Mouse (Mus musculus) embryonic facial prominence, embryonic 13.5 days (tissue): ENCODE data around the gene Ms4a4a. TPM values are rescaled to one million over a fixed set of nuclear protein-coding genes. Genes with fewer than 3 reads are reported as not detected.

Source experiments
- ATAC-seq: fragments of 200-750 bp; cut with Nextera tagmentation; 2 replicates; pipeline ENCODE4 v1.8.0; 2017; ENCODE audit warnings: low read depth; ENCODE audit not compliant: insufficient number of reproducible peaks, insufficient read depth, low FRiP score, low TSS enrichment
- H3K27ac ChIP-seq: fragments of 300-500 bp; sonication (generic); 2 replicates; pipeline ENCODE4 v1.5.1; 2015; ENCODE audit warnings: moderate library complexity, mild to moderate bottlenecking, inconsistent platforms
- H3K27me3 ChIP-seq: fragments of 300-500 bp; sonication (generic); 2 replicates; pipeline ENCODE4 v1.6.1; 2015; ENCODE audit warnings: mild to moderate bottlenecking, inconsistent platforms
- H3K36me3 ChIP-seq: fragments of 300-500 bp; sonication (generic); 2 replicates; pipeline ENCODE4 v1.6.1; 2015; ENCODE audit warnings: mild to moderate bottlenecking, inconsistent platforms
- H3K4me1 ChIP-seq: fragments of 300-500 bp; sonication (generic); 2 replicates; pipeline ENCODE4 v1.6.1; 2015; ENCODE audit warnings: inconsistent platforms
- H3K4me2 ChIP-seq: fragments of 300-500 bp; sonication (generic); 2 replicates; pipeline ENCODE4 v1.6.1; 2015; ENCODE audit warnings: moderate library complexity, mild to moderate bottlenecking, inconsistent platforms
- H3K4me3 ChIP-seq: fragments of 300-500 bp; sonication (generic); 2 replicates; pipeline ENCODE4 v1.5.1; 2015; ENCODE audit warnings: mild to moderate bottlenecking, inconsistent platforms
- H3K9ac ChIP-seq: fragments of 300-500 bp; sonication (generic); 2 replicates; pipeline ENCODE4 v1.6.1; 2015; ENCODE audit warnings: mild to moderate bottlenecking, inconsistent platforms
- H3K9me3 ChIP-seq: fragments of 300-500 bp; sonication (generic); 2 replicates; pipeline ENCODE4 v1.6.1; 2016; ENCODE audit warnings: inconsistent platforms
- WGBS: fragments of 180-500 bp; shearing (Covaris S2); methylation state at CpG from one replicate; pipeline ENCODE4 v1.1.7; 2015; ENCODE audit warnings: mixed read lengths; 5-methylcytosine and 5-hydroxymethylcytosine counted together
- polyA plus RNA-seq: library from polyadenylated mRNA; unstranded; fragments of >200 nt; fragmentation: Nextera tagmentation; extraction: Ambion mirVana; gene quantifications from 2 replicates; pipeline ENCODE4 v1.2.1, GENCODE M21; 2015

The Ms4a4a gene
- polyA plus RNA-seq, 1 experiment from 2014 or later, result 3.2 TPM

GRCm38 (mm10) chr19:11435058-11435834 lies 59.9 kb downstream of the Ms4a4a start:
- H3K4me1 ChIP-seq, result no peaks in the 10 kb centered on the region
- H3K27me3 ChIP-seq, result no peaks in the 10 kb centered on the region
- H3K36me3 ChIP-seq, result no peaks in the 10 kb centered on the region
- H3K9ac ChIP-seq, result no peak overlapping the region
- no peaks in the 10 kb centered on the region for H3K9me3 ChIP-seq
- H3K4me2 ChIP-seq, result no peak overlapping the region
- no peak for ATAC-seq
- H3K4me3 ChIP-seq, result no peak overlapping the region
- H3K27ac ChIP-seq, result no peak overlapping the region
- WGBS, result 87% methylated on average over 4 of the region's 4 CpGs

Other genes starting within 250 kb of the Ms4a4a start
- not detected in 2 replicates for gene 1700017D01Rik, start 244.6 kb upstream of the Ms4a4a start, polyA plus RNA-seq
- gene 1700025F22Rik, start 210.2 kb upstream of the Ms4a4a start, polyA plus RNA-seq, result not detected in 2 replicates
- not detected in 2 replicates for gene Ms4a13, start 178.8 kb upstream of the Ms4a4a start, polyA plus RNA-seq
- not detected in 2 replicates for gene Ms4a12, start 143.1 kb upstream of the Ms4a4a start, polyA plus RNA-seq
- gene Ms4a1, start 109.3 kb upstream of the Ms4a4a start, polyA plus RNA-seq, result not detected in 2 replicates
- gene Ms4a5, start 91.7 kb upstream of the Ms4a4a start, polyA plus RNA-seq, result not detected in 2 replicates
- gene Ms4a14, start 61.1 kb upstream of the Ms4a4a start, polyA plus RNA-seq, result not detected in 2 replicates
- gene Ms4a7, start 39.4 kb upstream of the Ms4a4a start, polyA plus RNA-seq, result 3.2 and 3.5 TPM in 2 replicates
- gene Ms4a4c, start 29.2 kb downstream of the Ms4a4a start, polyA plus RNA-seq, result 0.52 and 0.59 TPM in 2 replicates
- 0.13 TPM in 1 of 2 replicates, not detected in the other for gene Ms4a4b, start 68.0 kb downstream of the Ms4a4a start, polyA plus RNA-seq
- gene Ms4a6c, start 93.8 kb downstream of the Ms4a4a start, polyA plus RNA-seq, result 4.8 and 5.4 TPM in 2 replicates
- not detected in 2 replicates for gene Gm8369, start 110.4 kb downstream of the Ms4a4a start, polyA plus RNA-seq
- gene Ms4a6b, start 141.0 kb downstream of the Ms4a4a start, polyA plus RNA-seq, result 5.8 TPM in 2 replicates
- gene Ms4a4d, start 161.3 kb downstream of the Ms4a4a start, polyA plus RNA-seq, result 0.17 and 0.31 TPM in 2 replicates
- 2.8 and 4.0 TPM in 2 replicates for gene Ms4a6d, start 229.3 kb downstream of the Ms4a4a start, polyA plus RNA-seq
- 0.32 and 0.49 TPM in 2 replicates for gene Ms4a2, start 248.2 kb downstream of the Ms4a4a start, polyA plus RNA-seq